Mouse (Mus musculus) brain, embryonic 14.5 days (tissue): ENCODE data around the gene Dlx5.

Experiments used
- CTCF ChIP-seq: fragments of 200-500 bp; IDR thresholded peaks from 2 replicates; pipeline ENCODE4 v1.5.1; 2012; ENCODE audit warnings: inconsistent platforms, mild to moderate bottlenecking, moderate library complexity, borderline replicate concordance; ENCODE audit not compliant: insufficient read depth, insufficient read length; ENCODE audit errors: extremely low read depth
- POLR2A ChIP-seq: fragments of 200-500 bp; IDR thresholded peaks from 2 replicates; pipeline ENCODE4 v1.6.1; 2012; ENCODE audit warnings: mild to moderate bottlenecking, inconsistent platforms, borderline replicate concordance; ENCODE audit not compliant: poor library complexity, insufficient read depth, insufficient read length, severe bottlenecking; ENCODE audit errors: extremely low read depth

DNA sequence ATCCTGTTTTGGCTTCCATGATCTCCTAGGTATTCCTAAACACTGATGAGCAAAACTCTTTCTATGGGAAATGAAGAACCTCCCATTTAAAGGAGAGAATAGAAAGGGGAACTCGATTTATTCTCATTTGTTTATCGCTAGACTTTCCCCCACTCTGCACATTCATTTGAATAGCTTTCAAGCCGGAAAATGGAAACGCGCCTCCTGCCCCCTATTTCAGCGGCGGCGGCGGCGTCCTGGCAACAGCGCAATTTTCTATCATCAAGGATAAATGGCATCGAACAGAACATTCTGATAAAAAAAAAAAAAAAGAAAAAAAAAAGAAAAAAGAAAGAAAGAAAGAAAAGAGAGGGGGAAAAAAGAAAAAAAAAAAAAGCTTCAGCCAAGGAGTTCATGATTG is 32.1 kb downstream of the Dlx5 start:
- TF ChIP-seq CTCF (no peak), POLR2A (no peak)
